Mouse (Mus musculus): ENCODE measurements around the gene Tgfbr3l. TPM values are rescaled to one million over a fixed set of nuclear protein-coding genes. Genes with fewer than 3 reads are reported as not detected.
A peak's percentile ranks its signal among the peaks of the same experiment; 100 is the strongest.

Gene Tgfbr3l
- total RNA-seq, 2 experiments from 2014 or later: 42.4 to 49.1 TPM

- DNase-seq (ENCODE audit: low spot score in 2 of 2): no peak
Measured at GRCm38 (mm10) chr8:4230612-4231351, 17.2 kb upstream of the Tgfbr3l start.

DNA sequence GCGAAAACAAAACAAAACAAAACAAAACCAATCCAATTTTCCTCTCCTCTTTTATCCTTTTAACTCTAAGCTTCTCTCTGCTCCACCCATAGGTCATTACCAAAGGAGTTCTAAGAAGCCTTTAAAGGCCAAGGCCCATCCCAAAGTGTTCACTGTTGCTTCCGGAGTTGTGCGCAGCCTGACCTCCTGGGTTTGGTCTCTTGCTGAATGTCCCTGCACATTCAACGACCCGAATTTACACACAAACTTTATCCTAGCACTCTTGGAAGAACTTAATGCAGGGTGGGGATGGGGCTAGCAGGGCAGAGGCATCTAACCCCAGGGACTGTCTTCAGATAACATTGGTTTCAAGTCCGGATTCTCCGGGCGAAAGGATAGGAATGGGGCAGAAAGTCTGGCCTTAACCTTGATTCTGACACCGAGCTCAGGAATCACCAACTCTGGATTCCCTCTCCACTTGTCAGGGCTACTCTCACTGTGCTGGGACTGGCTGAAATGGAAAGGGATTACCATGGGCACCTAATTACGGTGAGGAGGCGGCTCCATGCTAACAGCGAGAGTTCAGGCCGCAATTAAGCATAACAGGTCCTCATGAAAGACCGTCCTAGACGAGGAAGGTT lies 10.1 kb upstream of the Tgfbr3l start:
- peak in 1 of 2 experiments; percentile 47 for DNase-seq (ENCODE audit: low spot score in 2 of 2)

- peak; percentile 99 to 100 for DNase-seq (ENCODE audit: low spot score in 2 of 2)
Measured at GRCm38 (mm10) chr8:4238434-4239192, 9.4 kb upstream of the Tgfbr3l start, which contains the start of the genes Map2k7 and Gm49320. Map2k7 (plus strand) TSS chr8:4238740. Gm49320 (plus strand) TSS chr8:4238865.

GRCm38 (mm10) chr8:4239193-4239890 lies 8.7 kb upstream of the Tgfbr3l start:
- DNase-seq (ENCODE audit: low spot score in 2 of 2): no peak

DNA sequence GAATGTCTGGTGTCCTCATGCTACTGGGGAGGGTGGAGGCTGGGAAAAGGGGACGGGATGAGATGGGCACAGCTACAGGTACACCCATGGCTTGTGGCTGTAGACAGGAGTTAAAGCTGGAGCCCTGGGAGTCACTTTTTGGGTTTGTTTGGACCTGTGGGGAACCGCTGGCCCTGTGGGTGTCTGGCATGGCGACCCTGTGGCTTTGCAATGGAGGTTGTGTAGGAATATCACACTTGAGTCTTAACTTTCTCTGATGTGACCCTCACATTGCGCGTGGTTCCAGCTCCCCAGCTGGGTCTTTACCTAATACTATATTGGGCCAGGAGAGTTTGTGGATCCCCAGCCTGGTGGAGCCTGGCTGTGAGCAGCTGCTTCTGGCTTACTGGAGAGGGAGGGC lies 3.0 kb upstream of the Tgfbr3l start:
- no peak for DNase-seq (ENCODE audit: low spot score in 2 of 2)

DNA sequence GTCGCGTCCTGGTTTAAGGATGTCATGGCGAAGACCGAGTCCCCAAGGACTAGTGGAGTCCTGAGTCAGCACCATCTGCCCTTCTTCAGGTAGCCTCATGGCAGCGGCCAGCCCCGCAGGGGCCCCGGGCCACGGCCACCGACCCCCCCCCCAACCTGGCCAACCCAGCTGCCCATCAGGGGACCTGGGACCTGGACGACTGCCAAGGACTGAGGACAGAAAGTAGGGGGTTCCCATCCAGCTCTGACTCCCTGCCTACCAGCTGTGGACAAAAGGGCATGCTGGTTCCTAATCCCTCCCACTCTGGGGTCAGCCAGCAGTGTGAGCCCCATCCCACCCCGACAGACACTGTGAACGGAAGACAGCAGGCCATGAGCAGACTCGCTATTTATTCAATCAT lies 2.3 kb upstream of the Tgfbr3l start:
- DNase-seq (ENCODE audit: low spot score in 2 of 2): no peak

DNA sequence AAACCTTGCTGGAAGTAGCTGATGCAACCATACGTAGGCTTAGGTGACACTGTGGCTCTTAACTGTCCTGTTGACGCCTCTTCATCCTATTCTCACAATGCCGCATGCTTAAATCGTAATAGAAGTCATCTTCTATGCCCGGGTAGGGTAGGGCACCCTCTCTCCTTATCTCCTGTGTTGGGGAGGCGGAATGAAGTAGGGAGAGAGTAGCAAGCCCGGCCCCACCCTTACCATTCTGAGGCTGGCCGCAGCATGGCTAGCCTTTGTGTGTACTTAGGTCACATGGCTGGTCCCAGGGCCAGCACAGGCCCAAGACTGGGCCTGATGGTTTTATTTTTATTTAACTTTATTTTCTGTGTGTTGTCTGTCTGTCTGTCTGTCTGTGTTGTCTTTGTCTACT lies 773 bp upstream of the Tgfbr3l start:
- DNase-seq (ENCODE audit: low spot score in 2 of 2): no peak

DNA sequence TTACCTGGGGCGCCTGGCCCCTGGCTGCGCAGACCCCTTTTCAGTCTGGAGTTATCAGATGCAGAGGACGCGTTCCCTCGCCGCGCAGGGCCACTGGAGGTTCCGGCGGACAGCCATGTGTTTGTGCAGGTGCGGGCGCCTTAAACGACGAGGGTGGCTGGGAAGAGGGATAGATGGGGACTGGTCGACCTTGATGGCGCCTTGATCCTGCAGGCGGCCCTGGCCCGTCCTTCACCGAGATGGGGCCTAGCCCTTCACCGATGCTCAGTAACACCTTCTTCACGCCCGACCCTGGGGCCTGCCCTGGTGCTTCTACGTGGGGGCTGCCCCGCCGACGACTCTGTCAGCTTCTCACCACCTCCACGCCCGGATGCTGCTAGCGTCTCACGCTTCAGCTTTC lies 1.2 kb downstream of the Tgfbr3l start:
- peak in 1 of 2 experiments; percentile 45 for DNase-seq (ENCODE audit: low spot score in 2 of 2)

DNA sequence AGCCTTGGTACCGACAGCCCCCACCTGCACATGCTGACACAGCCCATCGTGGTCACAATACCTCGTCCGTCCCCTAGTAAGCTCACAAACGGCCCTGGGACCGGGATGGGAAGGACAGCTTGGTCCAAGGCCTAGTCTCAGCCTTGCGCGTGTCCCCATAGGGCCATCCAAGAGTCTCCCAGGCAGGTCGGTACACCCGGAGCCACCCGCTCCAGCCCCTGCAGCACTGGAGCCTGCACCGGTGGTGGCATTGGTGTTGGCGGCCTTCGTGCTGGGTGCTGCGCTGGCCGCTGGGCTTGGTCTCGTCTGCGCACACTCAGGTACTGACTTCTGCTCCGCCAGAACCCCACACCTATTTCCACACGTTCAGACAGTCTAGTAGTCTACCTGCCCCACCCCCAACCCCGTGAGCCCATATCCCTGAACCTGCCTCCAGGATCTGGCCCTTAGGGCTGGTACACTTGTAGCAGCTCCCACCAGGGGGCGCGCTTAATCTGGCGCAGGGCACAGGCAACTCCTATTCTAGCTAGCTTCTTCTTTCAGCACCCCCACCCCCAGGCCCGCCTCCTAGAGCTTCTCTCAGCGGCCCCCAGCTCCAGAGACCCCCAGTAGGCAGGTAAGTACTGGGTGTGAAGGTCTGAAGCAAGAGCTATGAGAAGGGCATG lies 2.4 kb downstream of the Tgfbr3l start:
- peak; percentile 70 to 76 for DNase-seq (ENCODE audit: low spot score in 2 of 2)

DNA sequence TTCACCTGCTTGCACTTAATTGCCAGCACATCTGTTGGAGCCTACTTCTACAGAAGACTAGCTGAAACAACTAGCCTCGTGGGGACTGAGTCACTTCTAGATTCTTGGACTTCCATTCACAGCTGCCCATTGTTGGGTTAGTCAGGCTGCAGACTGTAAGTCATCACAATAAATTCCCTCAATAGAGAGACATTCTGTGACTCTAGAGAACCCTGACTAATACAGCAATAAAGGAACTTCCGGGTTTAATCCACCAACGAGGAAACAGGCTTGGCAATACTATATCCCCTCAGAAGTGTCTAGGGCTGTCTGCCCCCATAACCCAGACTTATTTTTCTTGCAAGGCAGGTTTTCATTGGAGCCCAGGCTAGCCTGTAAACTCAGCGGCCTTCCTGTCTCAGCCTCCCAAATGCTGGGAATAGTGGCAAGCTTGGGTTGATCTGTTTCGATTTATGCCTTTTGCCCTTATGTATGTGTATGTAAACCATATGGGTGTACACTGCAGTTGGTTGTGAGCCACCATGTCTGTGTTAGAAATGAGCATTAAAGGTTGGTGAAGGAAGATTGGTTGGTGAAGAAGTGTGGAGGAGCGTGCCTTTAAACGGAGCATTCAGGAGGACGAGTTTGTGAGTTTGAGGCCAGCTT lies 4.2 kb downstream of the Tgfbr3l start:
- DNase-seq (ENCODE audit: low spot score in 2 of 2): no peak

DNA sequence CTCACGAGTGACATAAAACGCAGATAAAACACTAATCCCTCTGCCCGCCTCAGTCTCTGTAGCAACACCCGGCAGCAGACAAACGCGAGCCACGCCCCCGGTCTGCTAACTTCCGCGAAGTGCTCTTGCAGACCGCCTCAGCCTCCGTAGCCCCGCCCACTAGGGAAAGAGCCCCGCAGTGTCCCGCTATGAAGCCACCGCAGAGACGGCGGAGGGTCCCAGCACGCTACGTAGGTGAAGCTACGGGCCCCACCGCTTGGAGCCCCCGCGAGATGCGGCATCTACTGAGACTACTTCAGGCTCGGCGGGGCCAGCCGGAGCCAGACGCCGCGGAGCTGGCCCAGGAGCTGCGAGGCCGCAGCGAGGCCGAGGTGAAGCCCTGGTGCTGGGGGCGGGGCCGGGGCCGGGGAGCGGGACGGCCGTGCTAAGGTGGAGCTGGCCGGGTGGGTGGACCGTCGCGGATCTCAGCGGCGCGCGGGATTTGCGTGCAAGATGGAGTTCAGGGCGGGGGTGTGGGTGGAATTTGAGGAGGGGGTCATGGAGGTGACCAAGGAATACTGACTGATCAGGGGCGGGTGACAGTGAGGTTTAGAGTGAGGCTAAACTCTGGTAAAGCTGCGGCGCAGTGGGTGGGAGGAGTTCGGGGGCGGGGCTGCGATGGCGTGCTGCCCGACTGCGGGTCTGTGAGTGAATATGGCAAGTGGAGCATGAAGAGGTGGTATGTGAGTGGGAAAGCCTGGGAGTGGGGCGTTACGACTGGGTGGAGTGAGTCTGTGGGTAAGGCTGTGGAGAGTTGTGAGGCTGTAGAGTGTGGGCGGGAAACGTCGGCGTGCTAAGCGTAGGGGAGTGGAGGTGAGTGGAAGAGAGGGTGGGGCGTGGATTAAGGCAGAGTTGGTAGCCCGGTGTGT lies 5.2 kb downstream of the Tgfbr3l start, which contains the start of gene Snapc2:
Snapc2 (plus strand) TSS at position 147 of the 908 bp plus-strand sequence.
- DNase-seq (ENCODE audit: low spot score in 2 of 2): peak; percentile 90 to 92

GRCm38 (mm10) chr8:4254001-4254400 lies 6.0 kb downstream of the Tgfbr3l start:
- no peak for DNase-seq (ENCODE audit: low spot score in 2 of 2)

DNA sequence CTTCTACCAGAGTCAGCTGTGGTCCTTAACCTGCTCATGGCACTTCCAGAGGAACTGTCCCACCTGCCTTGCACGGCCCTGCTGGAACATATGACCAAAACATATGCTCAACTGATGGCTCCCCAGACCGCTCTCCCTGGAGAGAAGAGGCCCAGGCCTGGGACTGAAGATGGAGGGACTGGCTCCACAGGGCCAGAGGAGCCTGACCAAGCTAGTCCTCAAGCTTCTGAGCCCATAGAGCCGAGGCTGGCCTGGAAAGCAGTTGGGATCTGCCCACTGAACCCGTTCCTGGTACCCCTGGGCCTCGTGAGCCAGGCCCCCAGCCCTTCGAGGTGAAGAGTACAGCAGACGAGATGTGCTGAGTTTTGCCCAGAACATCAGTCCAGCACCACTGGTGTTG lies 7.5 kb downstream of the Tgfbr3l start:
- peak in 1 of 2 experiments; percentile 2 for DNase-seq (ENCODE audit: low spot score in 2 of 2)

DNA sequence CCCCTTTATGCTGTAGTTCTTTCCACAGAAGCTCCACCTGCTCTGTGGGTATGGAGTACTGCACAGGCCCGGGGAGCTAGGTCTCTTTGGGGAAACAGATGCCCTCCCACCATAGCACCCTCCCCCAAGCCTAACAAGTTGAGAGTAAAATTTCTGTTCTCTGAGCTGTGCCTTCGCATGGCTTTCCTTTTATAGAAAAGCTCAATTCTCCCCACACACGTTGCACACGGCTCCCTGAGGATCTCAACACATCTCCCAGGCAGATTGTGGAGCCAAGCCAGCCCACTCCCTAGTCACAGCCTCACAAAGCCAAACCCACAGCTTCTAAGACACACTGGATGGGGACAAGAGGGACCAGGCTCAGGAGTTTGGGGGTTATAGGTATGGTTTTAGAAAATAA lies 8.9 kb downstream of the Tgfbr3l start:
- no peak for DNase-seq (ENCODE audit: low spot score in 2 of 2)

- no peak for DNase-seq (ENCODE audit: low spot score in 2 of 2)
Measured at GRCm38 (mm10) chr8:4257350-4257749, 9.3 kb downstream of the Tgfbr3l start.

DNA sequence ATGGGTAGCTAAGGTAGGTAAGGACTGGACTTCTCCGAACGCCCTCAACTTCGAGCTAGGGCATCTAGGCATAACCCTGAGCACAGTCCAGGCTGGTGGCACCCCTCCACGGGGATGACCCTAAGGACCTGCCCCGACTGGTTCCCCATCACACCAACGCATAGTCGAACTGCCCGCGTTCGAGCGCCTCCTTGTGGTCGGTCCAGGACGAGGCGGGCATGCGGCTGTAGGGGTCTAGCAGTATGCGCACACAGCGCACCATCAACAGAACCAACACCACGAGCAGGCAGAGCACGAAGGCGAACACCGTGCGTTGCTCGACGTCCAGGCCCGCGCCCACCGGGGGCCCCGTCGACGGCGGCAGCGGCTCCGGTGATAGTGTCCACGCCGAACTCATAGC lies 10.2 kb downstream of the Tgfbr3l start:
- DNase-seq (ENCODE audit: low spot score in 2 of 2): peak; percentile 53 to 72

- peak in 1 of 2 experiments; percentile 19 for DNase-seq (ENCODE audit: low spot score in 2 of 2)
Measured at GRCm38 (mm10) chr8:4258678-4259077, 10.7 kb downstream of the Tgfbr3l start.

DNA sequence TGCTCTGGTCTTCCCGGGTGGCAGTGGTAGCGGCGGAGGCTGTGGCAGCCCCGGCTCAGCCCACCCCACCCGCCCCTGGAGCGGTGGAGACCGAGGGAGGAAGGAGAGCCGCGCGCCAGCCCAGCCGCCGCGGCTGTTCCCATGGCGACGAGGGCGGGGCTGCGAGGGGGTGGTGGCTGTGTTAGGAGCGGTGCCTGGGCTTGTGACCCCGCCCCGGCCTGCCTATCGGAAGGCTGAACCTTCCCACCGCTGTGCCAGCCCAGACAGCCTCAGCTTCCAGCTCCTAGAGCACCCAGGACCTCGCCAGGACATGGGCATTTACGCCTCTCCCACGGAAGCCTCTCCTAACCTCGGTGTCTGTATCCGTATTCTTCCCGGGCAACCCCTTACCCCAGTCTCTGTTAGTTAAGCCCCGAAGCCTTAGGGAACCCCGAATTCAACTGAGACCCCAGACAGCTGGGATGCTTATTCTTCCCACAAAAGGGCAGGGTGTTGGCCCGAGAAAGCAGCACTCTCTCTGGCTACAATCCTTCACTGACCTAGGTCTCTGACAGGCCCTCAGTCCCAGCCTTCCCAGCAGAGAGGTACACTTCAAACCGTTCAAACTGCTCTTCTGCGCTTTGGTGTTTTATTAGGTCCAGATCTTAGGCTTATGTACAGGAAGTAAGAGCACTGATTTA lies 11.3 kb downstream of the Tgfbr3l start, which contains the start of gene Ctxn1:
Ctxn1 (minus strand) TSS at position 150 of the 680 bp plus-strand sequence.
- peak; percentile 87 to 94 for DNase-seq (ENCODE audit: low spot score in 2 of 2)
